Mouse (Mus musculus): ENCODE results near the gene Csf3. TPM values are rescaled to one million over a fixed set of nuclear protein-coding genes. Genes with fewer than 3 reads are reported as not detected.

Csf3 gene
- polyA plus RNA-seq, 1 experiment from 2014 or later = 0.08 TPM

DNA sequence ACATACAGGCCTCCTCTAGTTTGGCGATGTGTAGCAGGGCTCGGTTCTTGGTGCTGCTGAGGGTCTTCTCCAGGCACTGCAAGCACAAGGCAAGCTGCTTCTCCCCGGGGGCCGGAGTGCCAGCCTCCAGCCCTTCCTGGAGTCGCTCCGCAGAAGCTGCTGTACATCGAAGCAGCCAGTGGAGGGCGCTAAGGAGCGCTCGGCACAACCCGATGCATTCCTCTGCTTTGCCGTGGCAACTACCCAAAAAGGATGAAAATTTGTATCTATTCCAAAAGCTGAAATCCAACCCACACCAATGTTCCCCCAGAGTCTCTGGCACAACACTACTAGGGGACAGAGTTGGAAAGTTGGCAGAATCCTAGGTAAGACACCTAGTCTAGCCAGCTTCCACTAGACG, 16.8 kb downstream of the Csf3 start:
- Histone ChIP-seq H3K4me1 (replicated peaks; ENCODE audit: control insufficient read depth, insufficient read depth, low read length) (0 out of 2 replicates have a peak, but pooled peaks cover 3% of the 10 kb centered on the region), H3K4me3 (ENCODE audit: low read depth, low read length) (no peak overlapping the region), H3K27ac (ENCODE audit: low read depth, low read length) (no peak overlapping the region), H3K36me3 (ENCODE audit: control insufficient read depth, insufficient read depth) (peaks cover 36% of the 10 kb centered on the region), H3K9me3 (ENCODE audit: control insufficient read depth) (no peaks in the 10 kb centered on the region), H3K27me3 (replicated peaks; ENCODE audit: control insufficient read depth, insufficient read depth, low read length) (no peaks in the 10 kb centered on the region), H3K9ac (ENCODE audit: low read depth, low read length) (no peak overlapping the region), H3K4me2 (replicated peaks; ENCODE audit: low read depth) (no peak overlapping the region)
- 19% methylated on average over 13 of the region's 13 CpGs for WGBS
- TF ChIP-seq CTCF (IDR thresholded peaks at IDR 0.05; ENCODE audit: low read depth) = peak; percentile 90
- ATAC-seq = no peak

DNA sequence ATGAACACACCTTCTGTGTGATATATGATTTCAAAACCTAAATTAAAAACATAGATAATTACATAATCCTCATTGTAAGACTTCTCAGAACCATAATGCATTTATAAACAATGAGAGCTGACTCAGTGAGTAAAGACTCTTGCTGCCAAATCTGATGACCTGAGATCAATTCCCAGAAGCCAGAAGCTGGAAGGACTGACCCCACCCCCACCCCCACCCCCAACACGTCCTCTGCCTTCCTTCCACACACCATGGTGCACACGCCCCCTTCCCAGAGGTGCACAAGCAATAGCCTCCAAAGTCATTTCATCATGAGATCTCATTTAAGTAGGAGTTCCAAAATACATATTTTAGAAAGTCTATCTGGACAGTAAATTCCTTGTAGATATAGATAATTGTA, 19.7 kb downstream of the Csf3 start:
- ATAC-seq = no peak
- WGBS = 83% methylated on average over 2 of the region's 2 CpGs
- no peak overlapping the region for H3K9ac ChIP-seq (ENCODE audit: low read depth, low read length)

GRCm38 (mm10) chr11:98721458-98722226, 20.6 kb downstream of the Csf3 start:
- Histone ChIP-seq H3K4me3 (ENCODE audit: low read depth, low read length) (no peak overlapping the region), H3K9me3 (ENCODE audit: control insufficient read depth) (no peaks in the 10 kb centered on the region), H3K4me1 (replicated peaks; ENCODE audit: control insufficient read depth, insufficient read depth, low read length) (0 out of 2 replicates have a peak, but pooled peaks cover 3% of the 10 kb centered on the region), H3K9ac (ENCODE audit: low read depth, low read length) (no peak overlapping the region), H3K27ac (ENCODE audit: low read depth, low read length) (peak overlapping the region; percentile 35; the same call in 1 of the 2 replicates), H3K27me3 (replicated peaks; ENCODE audit: control insufficient read depth, insufficient read depth, low read length) (no peaks in the 10 kb centered on the region), H3K36me3 (ENCODE audit: control insufficient read depth, insufficient read depth) (peaks cover 8% of the 10 kb centered on the region; the same call in 1 of the 2 replicates), H3K4me2 (replicated peaks; ENCODE audit: low read depth) (no peak overlapping the region)
- peak; percentile 65 for TF ChIP-seq CTCF (IDR thresholded peaks at IDR 0.05; ENCODE audit: low read depth)
- no peak for ATAC-seq
- WGBS = 57% methylated on average over 24 of the region's 24 CpGs

More for the DNA sequence above, 19.7 kb downstream of the Csf3 start:
- no peak overlapping the region for H3K4me2 ChIP-seq (replicated peaks; ENCODE audit: low read depth)
- no peak overlapping the region for H3K4me3 ChIP-seq (ENCODE audit: low read depth, low read length)
- H3K27me3 ChIP-seq (replicated peaks; ENCODE audit: control insufficient read depth, insufficient read depth, low read length) = no peaks in the 10 kb centered on the region
- no peak overlapping the region for H3K27ac ChIP-seq (ENCODE audit: low read depth, low read length)
- no peak for TF ChIP-seq CTCF (IDR thresholded peaks at IDR 0.05; ENCODE audit: low read depth)
- H3K9me3 ChIP-seq (ENCODE audit: control insufficient read depth) = no peaks in the 10 kb centered on the region
- H3K36me3 ChIP-seq (ENCODE audit: control insufficient read depth, insufficient read depth) = peaks cover 15% of the 10 kb centered on the region; the same call in 1 of the 2 replicates
- H3K4me1 ChIP-seq (replicated peaks; ENCODE audit: control insufficient read depth, insufficient read depth, low read length) = 0 out of 2 replicates have a peak, but pooled peaks cover 3% of the 10 kb centered on the region

DNA sequence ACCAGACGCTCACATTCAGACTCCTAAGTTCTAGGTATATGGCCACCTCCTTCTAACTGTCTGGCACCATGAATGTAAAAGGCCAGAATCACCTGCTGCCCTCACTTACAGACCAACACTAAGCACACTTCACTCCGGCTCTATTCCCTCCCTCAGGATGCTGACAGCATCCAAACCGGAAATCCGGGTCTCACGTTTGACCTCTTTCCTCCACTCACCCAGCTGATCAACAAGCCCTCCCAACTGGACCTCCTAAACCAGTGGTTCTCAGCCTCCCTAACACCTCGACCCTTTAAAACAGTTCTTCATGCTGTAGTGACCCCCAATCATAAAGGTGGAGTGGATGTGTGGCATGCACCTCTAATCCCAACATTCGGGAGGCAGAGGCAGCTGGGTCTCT, 22.0 kb downstream of the Csf3 start:
- H3K9me3 ChIP-seq (ENCODE audit: control insufficient read depth) = no peaks in the 10 kb centered on the region
- no peak overlapping the region for H3K4me2 ChIP-seq (replicated peaks; ENCODE audit: low read depth)
- no peaks in the 10 kb centered on the region for H3K27me3 ChIP-seq (replicated peaks; ENCODE audit: control insufficient read depth, insufficient read depth, low read length)
- no peak for TF ChIP-seq CTCF (IDR thresholded peaks at IDR 0.05; ENCODE audit: low read depth)
- H3K4me1 ChIP-seq (replicated peaks; ENCODE audit: control insufficient read depth, insufficient read depth, low read length) = 0 out of 2 replicates have a peak, but pooled peaks cover 2% of the 10 kb centered on the region
- no peaks in the 10 kb centered on the region; the same call in 1 of the 2 replicates for H3K36me3 ChIP-seq (ENCODE audit: control insufficient read depth, insufficient read depth)
- no peak overlapping the region for H3K27ac ChIP-seq (ENCODE audit: low read depth, low read length)
- WGBS = 76% methylated on average over 7 of the region's 7 CpGs
- no peak for ATAC-seq
- H3K4me3 ChIP-seq (ENCODE audit: low read depth, low read length) = no peak overlapping the region
- H3K9ac ChIP-seq (ENCODE audit: low read depth, low read length) = no peak overlapping the region

GRCm38 (mm10) chr11:98725926-98726506, 25.0 kb downstream of the Csf3 start:
- no peaks in the 10 kb centered on the region; the same call in 1 of the 2 replicates for H3K36me3 ChIP-seq (ENCODE audit: control insufficient read depth, insufficient read depth)
- WGBS = 86% methylated on average over 15 of the region's 15 CpGs
- peak; percentile 64 for ATAC-seq
- H3K4me2 ChIP-seq (replicated peaks; ENCODE audit: low read depth) = no peak overlapping the region
- no peaks in the 10 kb centered on the region for H3K27me3 ChIP-seq (replicated peaks; ENCODE audit: control insufficient read depth, insufficient read depth, low read length)
- no peaks in the 10 kb centered on the region for H3K9me3 ChIP-seq (ENCODE audit: control insufficient read depth)
- H3K4me1 ChIP-seq (replicated peaks; ENCODE audit: control insufficient read depth, insufficient read depth, low read length) = peaks cover 4% of the 10 kb centered on the region
- no peak overlapping the region for H3K9ac ChIP-seq (ENCODE audit: low read depth, low read length)
- no peak for TF ChIP-seq CTCF (IDR thresholded peaks at IDR 0.05; ENCODE audit: low read depth)
- peak overlapping the region; percentile 46; the same call in 1 of the 2 replicates for H3K27ac ChIP-seq (ENCODE audit: low read depth, low read length)
- no peak overlapping the region for H3K4me3 ChIP-seq (ENCODE audit: low read depth, low read length)

DNA sequence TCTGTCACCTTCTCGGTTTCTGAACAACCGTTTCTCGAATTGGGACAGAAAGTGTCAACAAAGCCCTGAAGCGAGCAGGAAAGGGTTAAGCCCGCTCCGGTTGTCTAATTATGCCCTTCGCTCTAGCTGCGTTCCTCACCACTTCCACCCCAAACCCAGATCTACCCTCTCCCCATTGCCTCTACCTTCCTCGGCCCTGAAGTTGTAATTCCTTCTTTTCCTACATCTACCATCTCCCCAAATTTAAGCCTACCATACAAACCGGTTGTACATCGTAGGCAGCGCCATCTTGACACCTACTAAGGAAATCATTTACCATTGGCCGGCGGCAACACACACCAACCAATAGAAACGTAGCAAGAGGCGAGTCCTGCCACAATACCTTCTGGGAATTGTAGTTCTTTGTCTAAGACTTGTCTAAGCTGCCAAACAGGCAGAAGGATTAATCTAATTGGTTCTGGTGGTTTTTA, 28.1 kb downstream of the Csf3 start, which contains the start of gene Med24:
Med24 (minus strand) TSS at position 317 of the 470 bp plus-strand sequence.
- TF ChIP-seq CTCF (IDR thresholded peaks at IDR 0.05; ENCODE audit: low read depth) = no peak
- H3K4me3 ChIP-seq (ENCODE audit: low read depth, low read length) = peak within 1 kb of the TSS; percentile 64
- ATAC-seq = peak; percentile 85
- H3K4me2 ChIP-seq (replicated peaks; ENCODE audit: low read depth) = peak within 1 kb of the TSS; percentile 72
- H3K9me3 ChIP-seq (ENCODE audit: control insufficient read depth) = no peaks in the 10 kb centered on the region
- H3K9ac ChIP-seq (ENCODE audit: low read depth, low read length) = peak within 1 kb of the TSS; percentile 63
- peaks cover 4% of the 10 kb centered on the region for H3K4me1 ChIP-seq (replicated peaks; ENCODE audit: control insufficient read depth, insufficient read depth, low read length)
- H3K27me3 ChIP-seq (replicated peaks; ENCODE audit: control insufficient read depth, insufficient read depth, low read length) = no peaks in the 10 kb centered on the region
- H3K36me3 ChIP-seq (ENCODE audit: control insufficient read depth, insufficient read depth) = no peaks in the 10 kb centered on the region; the same call in 1 of the 2 replicates
- H3K27ac ChIP-seq (ENCODE audit: low read depth, low read length) = 0 out of 2 replicates have a peak within 1 kb of the TSS, but pooled peaks have one; percentile 11
- under 1% methylated on average over 16 of the region's 16 CpGs for WGBS

Measured in intestine, postnatal 0 days (tissue).